8 mouse cellular contexts compared by ENCODE assay signal in genomic region chr16:21398345-21399051, GRCm38 (mm10). TPM values are rescaled to one million over a fixed set of nuclear protein-coding genes. Genes with fewer than 3 reads are reported as not detected.
DNase-seq lines count a peak whose midpoint lies in the region; ATAC-seq and TF ChIP-seq lines count a peak whose summit lies in the region.
"Had no signal": no experiment of that assay in that cellular context is flagged by ENCODE, and none has a peak within 500 bp of the region (broad histone marks: within the 10 kb centered on the region; RNA-seq: fewer than 3 reads in every experiment).

No protein-coding gene starts in this region.

- no peak for TF ChIP-seq POLR2A in limb, embryonic 14.5 days (IDR thresholded peaks at IDR 0.05; ENCODE audit: borderline replicate concordance, extremely low read depth, insufficient read depth, insufficient read length)

- no peak overlapping the region for H3K4me2 ChIP-seq in stomach, embryonic 14.5 days (replicated peaks; ENCODE audit: low read depth, low read length)
- no peak overlapping the region for H3K4me2 ChIP-seq in stomach, postnatal 0 days (replicated peaks; ENCODE audit: low read depth)
- H3K4me2 ChIP-seq in forebrain, embryonic 16.5 days (ENCODE audit: low read length), result peak overlapping the region; percentile 30
- H3K4me2 ChIP-seq in limb, embryonic 14.5 days (replicated peaks; ENCODE audit: low read depth, low read length, severe bottlenecking), result no peak overlapping the region

- H3K9ac ChIP-seq in stomach, embryonic 14.5 days (replicated peaks; ENCODE audit: low read depth, low read length), result no peak overlapping the region
- H3K9ac ChIP-seq in stomach, postnatal 0 days (ENCODE audit: low read length), result no peak overlapping the region
- no peak overlapping the region for H3K9ac ChIP-seq in forebrain, embryonic 16.5 days (replicated peaks; ENCODE audit: low read depth, low read length)
- H3K9ac ChIP-seq in limb, embryonic 14.5 days (ENCODE audit: low read depth, low read length, severe bottlenecking), result peak overlapping the region; percentile 32; the same call in 1 of the 2 replicates

- no peaks in the 10 kb centered on the region for H3K9me3 ChIP-seq in stomach, embryonic 14.5 days (ENCODE audit: control insufficient read depth, low read depth, low read length)
- no peaks in the 10 kb centered on the region for H3K9me3 ChIP-seq in stomach, postnatal 0 days (ENCODE audit: control insufficient read depth, low read length)
- H3K9me3 ChIP-seq in forebrain, embryonic 16.5 days (ENCODE audit: control insufficient read depth, low read length), result no peaks in the 10 kb centered on the region
- H3K9me3 ChIP-seq in limb, embryonic 14.5 days (ENCODE audit: control insufficient read depth, low read length), result no peaks in the 10 kb centered on the region

- no peak for DNase-seq in stomach, postnatal 0 days (ENCODE audit: low spot score)
- DNase-seq in limb, embryonic 14.5 days (ENCODE audit: low spot score), result peak; percentile 16
- DNase-seq in spleen, adult 18-20 months, result no peak
- no peak for DNase-seq in gastrocnemius, adult 2 months
- DNase-seq in urinary bladder, postnatal 14 days (ENCODE audit: low spot score), result no peak

- peaks cover 19% of the 10 kb centered on the region; the same call in 1 of the 2 replicates for H3K4me1 ChIP-seq in stomach, embryonic 14.5 days (ENCODE audit: control insufficient read depth, insufficient read depth, low read length)
- H3K4me1 ChIP-seq in stomach, postnatal 0 days (replicated peaks; ENCODE audit: control insufficient read depth, insufficient read depth), result no peaks in the 10 kb centered on the region
- peaks cover 18% of the 10 kb centered on the region for H3K4me1 ChIP-seq in forebrain, embryonic 16.5 days (replicated peaks; ENCODE audit: control insufficient read depth, insufficient read depth, low read length)
- H3K4me1 ChIP-seq in limb, embryonic 14.5 days (ENCODE audit: control insufficient read depth, insufficient read depth, low read length), result peaks cover 18% of the 10 kb centered on the region

- intact Hi-C loops in gastrocnemius, adult 2 months (cut with DNase I), result no loop called here

- H3K4me3 ChIP-seq in stomach, embryonic 14.5 days (ENCODE audit: low read depth, low read length), result no peak overlapping the region
- H3K4me3 ChIP-seq in stomach, postnatal 0 days (ENCODE audit: low read depth, low read length), result no peak overlapping the region
- H3K4me3 ChIP-seq in forebrain, embryonic 16.5 days (replicated peaks; ENCODE audit: low read length), result no peak overlapping the region
- H3K4me3 ChIP-seq in limb, embryonic 14.5 days (replicated peaks; ENCODE audit: low read length), result no peak overlapping the region
- no peak overlapping the region for H3K4me3 ChIP-seq in gastrocnemius, adult 2 months

- no peak for TF ChIP-seq CTCF in stomach, postnatal 0 days (IDR thresholded peaks at IDR 0.05; ENCODE audit: low read depth)
- no peak for TF ChIP-seq CTCF in gastrocnemius, adult 2 months (IDR thresholded peaks at IDR 0.05)

- ATAC-seq in stomach, embryonic 14.5 days (ENCODE audit: insufficient number of reproducible peaks, insufficient read depth, low FRiP score, low read depth), result peak; percentile 39; the same call in 1 of the 2 replicates
- no peak for ATAC-seq in stomach, postnatal 0 days (ENCODE audit: low FRiP score, low TSS enrichment)
- ATAC-seq in forebrain, embryonic 16.5 days, result peak; percentile 40
- no peak for ATAC-seq in limb, embryonic 14.5 days (ENCODE audit: low FRiP score, low read depth)

- H3K27me3 ChIP-seq in stomach, embryonic 14.5 days (ENCODE audit: control insufficient read depth, insufficient read depth, low read length), result no peaks in the 10 kb centered on the region
- H3K27me3 ChIP-seq in stomach, postnatal 0 days (ENCODE audit: control insufficient read depth, insufficient read depth, low read length), result no peaks in the 10 kb centered on the region
- H3K27me3 ChIP-seq in forebrain, embryonic 16.5 days (replicated peaks; ENCODE audit: control insufficient read depth, insufficient read depth, low read length), result no peaks in the 10 kb centered on the region
- H3K27me3 ChIP-seq in limb, embryonic 14.5 days (ENCODE audit: control insufficient read depth, insufficient read depth, low read length), result no peaks in the 10 kb centered on the region

- TF ChIP-seq EP300 in stomach, postnatal 0 days (optimal IDR thresholded peaks at IDR 0.05), result no peak

- WGBS in stomach, embryonic 14.5 days, result 28% methylated on average over 8 of the region's 8 CpGs
- WGBS in stomach, postnatal 0 days, result 42% methylated on average over 8 of the region's 8 CpGs
- 2% methylated on average over 8 of the region's 8 CpGs for WGBS in forebrain, embryonic 16.5 days
- 34% methylated on average over 8 of the region's 8 CpGs for WGBS in limb, embryonic 14.5 days

- peak overlapping the region; percentile 23; the same call in 1 of the 2 replicates for H3K27ac ChIP-seq in stomach, embryonic 14.5 days (ENCODE audit: low read length)
- no peak overlapping the region for H3K27ac ChIP-seq in stomach, postnatal 0 days (replicated peaks)
- H3K27ac ChIP-seq in forebrain, embryonic 16.5 days (ENCODE audit: low read length), result peak overlapping the region; percentile 54
- no peak overlapping the region for H3K27ac ChIP-seq in limb, embryonic 14.5 days (replicated peaks; ENCODE audit: low read depth, low read length)
- H3K27ac ChIP-seq in gastrocnemius, adult 2 months, result no peak overlapping the region
- H3K27ac ChIP-seq: kidney, postnatal 0 days had no signal

- H3K36me3 ChIP-seq in stomach, embryonic 14.5 days (ENCODE audit: control insufficient read depth, insufficient read depth, low read length), result no peaks in the 10 kb centered on the region
- H3K36me3 ChIP-seq in stomach, postnatal 0 days (ENCODE audit: control insufficient read depth, insufficient read depth, low read length), result no peaks in the 10 kb centered on the region
- H3K36me3 ChIP-seq in forebrain, embryonic 16.5 days (ENCODE audit: control insufficient read depth, insufficient read depth), result no peaks in the 10 kb centered on the region
- H3K36me3 ChIP-seq in limb, embryonic 14.5 days (ENCODE audit: control insufficient read depth, insufficient read depth, low read length), result no peaks in the 10 kb centered on the region

RNA-seq across cellular contexts. Expression of gene Vps8, which starts 24.4 kb away (rescaled TPM):
- polyA plus RNA-seq in stomach, embryonic 14.5 days (2014; fragmentation: Nextera tagmentation; extraction: Ambion mirVana), result 20.4 and 24.9 TPM in 2 replicates
- 7.0 and 8.2 TPM in 2 replicates for polyA plus RNA-seq in stomach, postnatal 0 days (2015; fragmentation: Nextera tagmentation; extraction: Ambion mirVana)
- polyA plus RNA-seq in forebrain, embryonic 16.5 days (2015; fragmentation: Nextera tagmentation; extraction: Ambion mirVana), result 37.5 and 39.6 TPM in 2 replicates
- 11.0 and 13.1 TPM in 2 replicates for polyA plus RNA-seq in limb, embryonic 14.5 days (2012; rRNA removed)
- polyA plus RNA-seq in limb, embryonic 14.5 days (2014; fragmentation: Nextera tagmentation; extraction: Ambion mirVana), result 15.2 and 23.6 TPM in 2 replicates
- 1 to 10 TPM; 7.7 to 7.8 TPM for total RNA-seq in gastrocnemius, adult 2 months (2021)

Comparison
In these comparisons a context has a peak if more than half of its experiments do, and no peak if none do; other contexts are left out.
1. ATAC-seq: peak in stomach, embryonic 14.5 days (single experiment) and forebrain, embryonic 16.5 days (single experiment); none in stomach, postnatal 0 days (single experiment) and limb, embryonic 14.5 days (single experiment).
2. H3K27ac ChIP-seq: peak in stomach, embryonic 14.5 days (single experiment) and forebrain, embryonic 16.5 days (single experiment); none in stomach, postnatal 0 days (single experiment), limb, embryonic 14.5 days (single experiment) and gastrocnemius, adult 2 months (single experiment).